Comparison of ENCODE assay signal across 8 mouse cellular contexts in genomic region chr5:138263260-138264206, GRCm38 (mm10). TPM values are rescaled to one million over a fixed set of nuclear protein-coding genes. Genes with fewer than 3 reads are reported as not detected.
DNase-seq lines count a peak whose midpoint lies in the region; ATAC-seq and TF ChIP-seq lines count a peak whose summit lies in the region.

TSS of gene BC037034 (minus strand) at chr5:138264033.

- WGBS in forebrain, embryonic 14.5 days: under 1% methylated on average over 64 of the region's 71 CpGs
- WGBS in lung, adult 2 months: under 1% methylated on average over 71 of the region's 71 CpGs

- no peak for TF ChIP-seq CTCF in ES-Bruce4 (IDR thresholded peaks at IDR 0.05; ENCODE audit: low read depth, low read length)
- no peak for TF ChIP-seq CTCF in lung, adult 2 months (IDR thresholded peaks at IDR 0.05; ENCODE audit: insufficient read depth, low read length)

- DNase-seq in forebrain, embryonic 14.5 days (ENCODE audit: low spot score): peak; percentile 94
- DNase-seq in heart, postnatal 14 days: peak; percentile 88 to 92
- peak; percentile 86 to 93 for DNase-seq in layer of hippocampus, adult 18-20 months (ENCODE audit: low spot score in 2 of 2)
- DNase-seq in lung, adult 2 months: peak; percentile 87
- peak; percentile 82 to 85 for DNase-seq in thymus, adult 18-20 months

- TF ChIP-seq EP300 in ES-Bruce4 (IDR thresholded peaks at IDR 0.05; ENCODE audit: insufficient read depth, low read depth, low read length): no peak

- TF ChIP-seq POLR2A in ES-Bruce4 (IDR thresholded peaks at IDR 0.05; ENCODE audit: insufficient read depth, low read length): peak; percentile 68
- peak; percentile 81 for TF ChIP-seq POLR2A in lung, adult 2 months (IDR thresholded peaks at IDR 0.05; ENCODE audit: borderline replicate concordance, extremely low read depth, low read depth, low read length)

- peak within 1 kb of the TSS; percentile 88 for H3K9ac ChIP-seq in ES-Bruce4 (ENCODE audit: low read depth, poor library complexity, severe bottlenecking)
- H3K9ac ChIP-seq in forebrain, embryonic 14.5 days (ENCODE audit: low read length): peak within 1 kb of the TSS; percentile 95

- peaks cover 10% of the 10 kb centered on the region; the same call in 1 of the 2 replicates for H3K36me3 ChIP-seq in ES-Bruce4 (ENCODE audit: control insufficient read depth, insufficient read depth, low read length, poor library complexity, severe bottlenecking)
- peaks cover 39% of the 10 kb centered on the region for H3K36me3 ChIP-seq in forebrain, embryonic 14.5 days (ENCODE audit: control insufficient read depth, insufficient read depth, low read length)

- H3K4me1 ChIP-seq in ES-Bruce4 (ENCODE audit: control insufficient read depth, insufficient read depth, low read length): no peaks in the 10 kb centered on the region
- H3K4me1 ChIP-seq in forebrain, embryonic 14.5 days (ENCODE audit: control insufficient read depth, insufficient read depth, low read length): peaks cover 5% of the 10 kb centered on the region
- H3K4me1 ChIP-seq in lung, adult 2 months (ENCODE audit: control insufficient read depth, insufficient read depth, low read length): peaks cover 12% of the 10 kb centered on the region

- no peaks in the 10 kb centered on the region for H3K27me3 ChIP-seq in ES-Bruce4 (ENCODE audit: control insufficient read depth, insufficient read depth, low read length, poor library complexity, severe bottlenecking)
- no peaks in the 10 kb centered on the region for H3K27me3 ChIP-seq in forebrain, embryonic 14.5 days (replicated peaks; ENCODE audit: control insufficient read depth, insufficient read depth, low read length)

- peak within 1 kb of the TSS; percentile 84 for H3K4me3 ChIP-seq in ES-Bruce4 (ENCODE audit: low read depth, low read length)
- peak within 1 kb of the TSS; percentile 90 for H3K4me3 ChIP-seq in forebrain, embryonic 14.5 days (ENCODE audit: low read depth, low read length)
- H3K4me3 ChIP-seq in lung, adult 2 months (replicated peaks; ENCODE audit: extremely low read depth, low read depth, low read length): peak within 1 kb of the TSS; percentile 61

- peak; percentile 86 for ATAC-seq in cerebellum, adult (ENCODE audit: insufficient number of reproducible peaks, low FRiP score, low TSS enrichment)
- peak; percentile 95 for ATAC-seq in forebrain, embryonic 14.5 days
- ATAC-seq in neutrophil, adult 5-6 weeks (ENCODE audit: extremely low read depth, insufficient number of reproducible peaks, low FRiP score, poor library complexity, severe bottlenecking): peak; percentile 91

- intact Hi-C loops in heart, postnatal 14 days (cut with DNase I): loop anchor here (5.0 kb wide), 1 partner anchor 189 kb away; no protein-coding TSS in a partner anchor

- no peak within 1 kb of the TSS for H3K27ac ChIP-seq in ES-Bruce4 (ENCODE audit: insufficient read depth, low read length)
- peak within 1 kb of the TSS; percentile 65; the same call in 1 of the 2 replicates for H3K27ac ChIP-seq in forebrain, embryonic 14.5 days (ENCODE audit: low read depth, low read length)

- peak within 1 kb of the TSS; percentile 97 for H3K4me2 ChIP-seq in forebrain, embryonic 14.5 days (ENCODE audit: low read length)

- no peaks in the 10 kb centered on the region for H3K9me3 ChIP-seq in ES-Bruce4 (replicated peaks; ENCODE audit: control insufficient read depth, insufficient read depth, low read length, poor library complexity, severe bottlenecking)
- no peaks in the 10 kb centered on the region for H3K9me3 ChIP-seq in forebrain, embryonic 14.5 days (replicated peaks; ENCODE audit: control insufficient read depth, low read length)

RNA-seq across cellular contexts. Expression of gene BC037034, which starts in this region (rescaled TPM):
- polyA plus RNA-seq in ES-Bruce4 (2011; ENCODE audit: insufficient read depth, insufficient read length, low read depth, missing spikeins): 14.7 and 16.6 TPM in 2 replicates
- polyA plus RNA-seq in forebrain, embryonic 14.5 days (2014; fragmentation: Nextera tagmentation; extraction: Ambion mirVana): 8.9 and 9.8 TPM in 2 replicates
- 1 to 10 TPM; 4.1 to 5.2 TPM for total RNA-seq in heart, postnatal 14 days (2021)
- total RNA-seq in layer of hippocampus, adult 18-20 months (2021): 10 to 100 TPM; 72.5 to 73.6 TPM
- polyA plus RNA-seq in lung, adult 2 months (2012; rRNA removed): 49.4 and 50.8 TPM in 2 replicates
- total RNA-seq in neutrophil, adult 5-6 weeks (2017): 77.2 and 79.3 TPM in 2 replicates

Comparison
In these comparisons a context has a peak if more than half of its experiments do, and no peak if none do; other contexts are left out.
1. RNA of gene BC037034 (total RNA-seq): 77.2 to 79.3 TPM in neutrophil, adult 5-6 weeks and 72.5 to 73.6 TPM in layer of hippocampus, adult 18-20 months; 4.1 to 5.2 TPM in heart, postnatal 14 days; every median in the first group is over 10 times any median in the second.
2. Peak in every context shown above with its lines, with median percentiles within 50 percentile points of each other: H3K4me3 ChIP-seq, ATAC-seq and DNase-seq.